Mouse (Mus musculus) ES-E14 (cell line): Measurements from ENCODE around the gene Spg21. TPM values are rescaled to one million over a fixed set of nuclear protein-coding genes. Genes with fewer than 3 reads are reported as not detected.

ENCODE experiments used
- DNase-seq: peaks from one replicate; pipeline ENCODE4 v3.0.0-alpha.2; 2013; ENCODE audit warnings: low read depth, low spot score
- H3K27ac ChIP-seq: 2 replicates; pipeline ENCODE4 v1.5.1; 2012; ENCODE audit warnings: low read depth, mild to moderate bottlenecking, low read length, moderate library complexity, mixed read lengths; ENCODE audit not compliant: poor library complexity, insufficient read depth, severe bottlenecking
- H3K36me3 ChIP-seq: 2 replicates; pipeline ENCODE4 v1.6.1; 2012; ENCODE audit warnings: mild to moderate bottlenecking, low read length, moderate library complexity, mixed read lengths; ENCODE audit not compliant: control insufficient read depth, poor library complexity, insufficient read depth, severe bottlenecking
- H3K4me1 ChIP-seq, 2 experiments: fragments of 150-350 bp in 1 of 2; sonication (generic) in 1 of 2; 2 replicates each; pipeline ENCODE4 v1.6.1; 2012; ENCODE audit warnings: low read length in 2 of 2, mild to moderate bottlenecking in 1 of 2, mixed read lengths in 1 of 2; ENCODE audit not compliant: control insufficient read depth in 2 of 2, insufficient read depth in 2 of 2, poor library complexity in 1 of 2
- H3K4me3 ChIP-seq, 2 experiments: fragments of 150-350 bp in 1 of 2; sonication (generic) in 1 of 2; 2 replicates each; pipeline ENCODE4 v1.5.1; 2012; ENCODE audit warnings: low read length in 2 of 2, low read depth in 1 of 2, mild to moderate bottlenecking in 1 of 2, mixed read lengths in 1 of 2; ENCODE audit not compliant: insufficient read depth in 1 of 2, poor library complexity in 1 of 2, severe bottlenecking in 1 of 2
- H3K9ac ChIP-seq: 2 replicates; pipeline ENCODE4 v1.6.1; 2012; ENCODE audit warnings: low read depth, mild to moderate bottlenecking, low read length, mixed read lengths; ENCODE audit not compliant: poor library complexity, insufficient read depth, severe bottlenecking
- H3K9me3 ChIP-seq: fragments of 150-350 bp; sonication (generic); 2 replicates; pipeline ENCODE4 v1.6.1; 2012; ENCODE audit warnings: low read depth, mild to moderate bottlenecking, low read length; ENCODE audit not compliant: control insufficient read depth, insufficient read depth
- CHD2 ChIP-seq: IDR thresholded peaks from 2 replicates; pipeline ENCODE4 v1.6.1; 2014; ENCODE audit warnings: mild to moderate bottlenecking, low read depth, low read length, inconsistent platforms
- HCFC1 ChIP-seq: IDR thresholded peaks from 2 replicates; pipeline ENCODE4 v1.6.1; 2012; ENCODE audit warnings: low read length, inconsistent platforms, borderline replicate concordance; ENCODE audit not compliant: insufficient read depth
- MAFK ChIP-seq: IDR thresholded peaks from 2 replicates; pipeline ENCODE4 v1.6.1; 2014; ENCODE audit warnings: mild to moderate bottlenecking, low read depth, low read length, inconsistent platforms; ENCODE audit not compliant: insufficient read depth
- ZC3H11A ChIP-seq: IDR thresholded peaks from 2 replicates; pipeline ENCODE4 v1.6.1; 2012; ENCODE audit warnings: low read depth, mild to moderate bottlenecking, inconsistent platforms, low read length, borderline replicate concordance
- ZNF384 ChIP-seq: IDR thresholded peaks from 2 replicates; pipeline ENCODE4 v1.6.1; 2012; ENCODE audit warnings: low read depth, low read length, inconsistent platforms
- in situ Hi-C, 2 experiments: fragments of 600-800 bp; cut with MboI; formaldehyde crosslinking; loops; one replicate each; pipeline ENCODE4 v1.15.1; 2025; ENCODE audit warnings: low sequenced_read_pairs in 2 of 2, inconsistent platforms in 1 of 2; ENCODE audit not compliant: unreplicated experiment in 2 of 2
- total RNA-seq: library from RNA; depleted of rRNA; stranded (reverse); fragments of 300-350 nt; gene quantifications from 2 replicates; pipeline ENCODE4 v1.2.3, GENCODE M21; 2012

Spg21 gene
- total RNA-seq, 1 experiment, result 31.7 TPM

GRCm38 (mm10) chr9:65460198-65460597, 549 bp upstream of the Spg21 start:
- DNase-seq, result no peak
- H3K27ac ChIP-seq, result no peak overlapping the region
- in situ Hi-C loops, result no loop called here
- no peak for TF ChIP-seq HCFC1
- TF ChIP-seq ZC3H11A, result no peak
- no peak for TF ChIP-seq MAFK
- no peak for TF ChIP-seq ZNF384
- no peak for TF ChIP-seq CHD2
- H3K4me1 ChIP-seq, result no peaks in the 10 kb centered on the region
- no peaks in the 10 kb centered on the region for H3K36me3 ChIP-seq
- no peaks in the 10 kb centered on the region for H3K9me3 ChIP-seq
- H3K4me3 ChIP-seq, result no peak overlapping the region
- no peak overlapping the region for H3K9ac ChIP-seq

GRCm38 (mm10) chr9:65462544-65462943, 1.8 kb downstream of the Spg21 start:
- H3K9ac ChIP-seq, result no peak overlapping the region
- no peaks in the 10 kb centered on the region for H3K4me1 ChIP-seq

GRCm38 (mm10) chr9:65464161-65464560, 3.4 kb downstream of the Spg21 start:
- DNase-seq, result no peak
- Histone ChIP-seq H3K4me3 (no peak overlapping the region), H3K4me1 (no peaks in the 10 kb centered on the region), H3K27ac (no peak overlapping the region), H3K36me3 (peaks cover 3% of the 10 kb centered on the region; the same call in 1 of the 2 replicates), H3K9me3 (no peaks in the 10 kb centered on the region), H3K9ac (no peak overlapping the region)
- no peak for TF ChIP-seq ZC3H11A
- TF ChIP-seq MAFK, result no peak
- TF ChIP-seq CHD2, result no peak
- TF ChIP-seq ZNF384, result no peak
- TF ChIP-seq HCFC1, result no peak
- in situ Hi-C loops, result no loop called here

More at GRCm38 (mm10) chr9:65462544-65462943, 1.8 kb downstream of the Spg21 start:
- TF ChIP-seq ZNF384, result peak; percentile 30; the same call in 1 of the 2 replicates
- no peak for TF ChIP-seq MAFK
- no peak for DNase-seq
- Histone ChIP-seq H3K4me3 (no peak overlapping the region), H3K36me3 (no peaks in the 10 kb centered on the region), H3K9me3 (no peaks in the 10 kb centered on the region), H3K27ac (no peak overlapping the region)
- in situ Hi-C loops, result no loop called here

GRCm38 (mm10) chr9:65465241-65465640, 4.5 kb downstream of the Spg21 start:
- no peak for TF ChIP-seq HCFC1
- no peak for TF ChIP-seq ZNF384
- no peak for TF ChIP-seq CHD2
- no peak for TF ChIP-seq MAFK
- no peaks in the 10 kb centered on the region for H3K4me1 ChIP-seq
- H3K9me3 ChIP-seq, result no peaks in the 10 kb centered on the region
- no peak overlapping the region for H3K27ac ChIP-seq
- peaks cover 6% of the 10 kb centered on the region; the same call in 1 of the 2 replicates for H3K36me3 ChIP-seq
- H3K9ac ChIP-seq, result no peak overlapping the region
- H3K4me3 ChIP-seq, result no peak overlapping the region
- in situ Hi-C loops, result no loop called here
- no peak for DNase-seq

- H3K4me3 ChIP-seq, result no peak overlapping the region
- H3K27ac ChIP-seq, result no peak overlapping the region
- in situ Hi-C loops, result no loop called here
- TF ChIP-seq HCFC1, result no peak
- no peak for TF ChIP-seq ZC3H11A
- TF ChIP-seq MAFK, result no peak
- TF ChIP-seq CHD2, result no peak
- no peak for TF ChIP-seq ZNF384
- no peak for DNase-seq
- H3K9me3 ChIP-seq, result no peaks in the 10 kb centered on the region
- no peak overlapping the region for H3K9ac ChIP-seq
- H3K4me1 ChIP-seq, result no peaks in the 10 kb centered on the region
- peaks cover 6% of the 10 kb centered on the region; the same call in 1 of the 2 replicates for H3K36me3 ChIP-seq
Measured at GRCm38 (mm10) chr9:65467686-65468085, 6.9 kb downstream of the Spg21 start.
